Mouse (Mus musculus): ENCODE data around the gene Kir3dl2. TPM values are rescaled to one million over a fixed set of nuclear protein-coding genes. Genes with fewer than 3 reads are reported as not detected.

Gene Kir3dl2
- polyA plus RNA-seq (2012; rRNA removed), result not detected in 2 replicates

DNA sequence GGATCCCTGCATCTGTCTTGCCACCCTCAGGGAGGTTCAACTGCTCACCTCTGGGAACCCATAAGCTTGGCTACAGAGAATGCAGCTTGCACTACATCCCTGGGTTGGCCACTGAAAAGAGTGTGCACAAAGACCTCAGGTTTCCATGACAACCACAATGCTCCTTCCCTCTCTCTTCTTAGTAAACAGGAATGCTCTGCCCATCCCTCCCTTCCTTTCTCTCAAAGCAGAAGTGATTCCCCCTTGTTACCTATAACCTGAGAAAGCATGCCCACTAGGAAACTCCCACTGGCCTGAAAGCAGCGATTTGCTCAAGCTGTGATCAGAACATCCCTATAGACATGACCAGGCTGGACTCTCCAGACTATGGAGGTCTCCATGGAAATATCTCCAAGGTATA is at the start of gene Kir3dl2:
Gene Kir3dl2, minus strand, starts transcription at position 101 of the 400 bp plus-strand sequence.

GRCm38 (mm10) chrX:136590199-136590896 is 46.5 kb upstream of the Kir3dl2 start, which contains the start of gene Tceal3:
Tceal3 (plus strand) TSS chrX:136590842.

GRCm38 (mm10) chrX:136517699-136518098 is 26.2 kb downstream of the Kir3dl2 start, which contains the start of gene Kir3dl1:
Kir3dl1 (plus strand) TSS chrX:136517999.

Other genes with a start within 250 kb of the Kir3dl2 start
- gene Kir3dl1, start 26.1 kb downstream of the Kir3dl2 start, polyA plus RNA-seq (2012; rRNA removed), result not detected in 2 replicates
- 2.7 TPM in 2 replicates for gene Tceal3, start 46.8 kb upstream of the Kir3dl2 start, polyA plus RNA-seq (2012; rRNA removed)
- 0.29 and 0.61 TPM in 2 replicates for gene Tceal1, start 163.9 kb upstream of the Kir3dl2 start, polyA plus RNA-seq (2012; rRNA removed)
- gene Morf4l2, start 199.6 kb upstream of the Kir3dl2 start, polyA plus RNA-seq (2012; rRNA removed), result 19.8 and 29.0 TPM in 2 replicates
- gene Glra4, start 236.1 kb upstream of the Kir3dl2 start, polyA plus RNA-seq (2012; rRNA removed), result not detected in 2 replicates